Mouse (Mus musculus): ENCODE data around the gene Tekt3.

GRCm38 (mm10) chr11:63129375-63129774 is 67.9 kb downstream of the Tekt3 start:
- TF ChIP-seq CTCF (IDR thresholded peaks at IDR 0.05) = no peak
- no peak for TF ChIP-seq POLR2A (IDR thresholded peaks at IDR 0.05; ENCODE audit: insufficient read depth, low read depth, low read length)
